Mouse (Mus musculus) lung, adult 2 months (tissue): ENCODE measurements at regions not wholly inside any gene's neighbourhood (a gene's known extent, or its start where the extent isn't known, plus 50 kb on each side); places are given as distances from the start of the nearest gene placed in this dataset.

Experiments used
- CTCF ChIP-seq: fragments of 200-500 bp; IDR thresholded peaks from 2 replicates; pipeline ENCODE4 v1.5.1; 2011; ENCODE audit warnings: mild to moderate bottlenecking, low read length, control low read depth; ENCODE audit not compliant: insufficient read depth
- POLR2A ChIP-seq: fragments of 200-500 bp; IDR thresholded peaks from 2 replicates; pipeline ENCODE4 v1.6.1; 2011; ENCODE audit warnings: low read depth, mild to moderate bottlenecking, control low read depth, low read length, borderline replicate concordance; ENCODE audit errors: extremely low read depth

GRCm38 (mm10) chr4:55704921-55705320 lies 172.7 kb upstream of the Klf4 start:
- TF ChIP-seq POLR2A (no peak), CTCF (no peak)
